Mouse (Mus musculus): Measurements from ENCODE around the gene Kcns1. TPM values are rescaled to one million over a fixed set of nuclear protein-coding genes. Genes with fewer than 3 reads are reported as not detected.

Kcns1 gene
- polyA plus RNA-seq, 1 experiment from 2014 or later = 0.27 TPM

DNA sequence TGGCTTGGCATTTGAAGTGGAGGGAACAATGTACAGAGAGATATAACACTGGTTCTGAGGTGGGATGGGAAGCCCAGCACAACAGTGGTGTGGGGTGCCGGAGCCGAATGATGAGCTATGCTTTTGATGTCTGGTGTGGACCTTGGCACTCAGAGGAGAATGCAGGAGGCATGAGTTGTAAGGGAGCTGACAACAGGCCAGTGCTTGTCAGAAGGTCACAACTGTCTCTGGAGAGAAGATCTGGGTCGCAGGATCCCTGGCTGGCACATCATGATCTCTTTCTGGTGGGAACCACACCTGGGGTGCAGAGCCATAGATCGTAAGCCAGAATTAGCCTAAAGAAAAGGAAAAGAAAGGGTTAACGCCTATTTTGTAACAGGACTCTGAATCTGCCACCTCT, 6.9 kb upstream of the Kcns1 start:
- no peak overlapping the region for H3K4me2 ChIP-seq (ENCODE audit: low read length)
- 88% methylated on average over 5 of the region's 5 CpGs for WGBS
- no peak overlapping the region for H3K9ac ChIP-seq (ENCODE audit: low read length)
- DNase-seq (ENCODE audit: low spot score) = no peak
- ATAC-seq = no peak
- 0 out of 2 replicates have a peak, but pooled peaks cover 4% of the 10 kb centered on the region for H3K27me3 ChIP-seq (replicated peaks; ENCODE audit: control insufficient read depth, insufficient read depth, low read length)
- no peak overlapping the region for H3K4me3 ChIP-seq (ENCODE audit: low read depth, low read length)
- no peaks in the 10 kb centered on the region for H3K36me3 ChIP-seq (ENCODE audit: control insufficient read depth, insufficient read depth, low read length)
- H3K27ac ChIP-seq (ENCODE audit: low read depth, low read length) = no peak overlapping the region
- no peaks in the 10 kb centered on the region for H3K4me1 ChIP-seq (ENCODE audit: control insufficient read depth, insufficient read depth, low read length)
- H3K9me3 ChIP-seq (replicated peaks; ENCODE audit: control insufficient read depth, low read length) = no peaks in the 10 kb centered on the region

DNA sequence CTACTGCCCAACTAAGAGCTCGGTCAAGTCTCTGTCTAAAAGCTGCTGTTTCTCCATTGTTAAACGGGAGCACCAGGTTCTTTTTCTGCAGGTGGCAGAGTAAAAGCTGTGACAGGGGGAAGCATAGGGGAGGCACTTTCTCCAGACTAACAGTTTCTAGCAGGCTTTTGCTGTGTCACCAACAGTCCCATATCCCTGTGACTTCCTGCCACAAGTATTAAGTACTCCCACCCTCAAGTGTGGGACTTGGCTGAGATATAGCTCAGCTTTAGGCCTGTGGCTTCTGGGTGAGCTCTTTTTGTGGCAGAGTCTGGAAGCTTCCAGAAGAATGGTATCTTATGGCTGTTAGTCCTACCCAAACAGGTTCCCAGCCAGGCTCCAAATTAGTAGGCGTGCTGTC, 4.9 kb upstream of the Kcns1 start:
- no peaks in the 10 kb centered on the region for H3K9me3 ChIP-seq (replicated peaks; ENCODE audit: control insufficient read depth, low read length)
- no peaks in the 10 kb centered on the region for H3K36me3 ChIP-seq (ENCODE audit: control insufficient read depth, insufficient read depth, low read length)
- H3K4me3 ChIP-seq (ENCODE audit: low read depth, low read length) = no peak overlapping the region
- no peak overlapping the region for H3K4me2 ChIP-seq (ENCODE audit: low read length)
- ATAC-seq = no peak
- H3K27me3 ChIP-seq (replicated peaks; ENCODE audit: control insufficient read depth, insufficient read depth, low read length) = peaks cover 16% of the 10 kb centered on the region
- no peak overlapping the region for H3K9ac ChIP-seq (ENCODE audit: low read length)
- 58% methylated on average over 3 of the region's 3 CpGs for WGBS
- H3K4me1 ChIP-seq (ENCODE audit: control insufficient read depth, insufficient read depth, low read length) = 0 out of 2 replicates have a peak, but pooled peaks cover 2% of the 10 kb centered on the region
- DNase-seq (ENCODE audit: low spot score) = no peak
- no peak overlapping the region for H3K27ac ChIP-seq (ENCODE audit: low read depth, low read length)

DNA sequence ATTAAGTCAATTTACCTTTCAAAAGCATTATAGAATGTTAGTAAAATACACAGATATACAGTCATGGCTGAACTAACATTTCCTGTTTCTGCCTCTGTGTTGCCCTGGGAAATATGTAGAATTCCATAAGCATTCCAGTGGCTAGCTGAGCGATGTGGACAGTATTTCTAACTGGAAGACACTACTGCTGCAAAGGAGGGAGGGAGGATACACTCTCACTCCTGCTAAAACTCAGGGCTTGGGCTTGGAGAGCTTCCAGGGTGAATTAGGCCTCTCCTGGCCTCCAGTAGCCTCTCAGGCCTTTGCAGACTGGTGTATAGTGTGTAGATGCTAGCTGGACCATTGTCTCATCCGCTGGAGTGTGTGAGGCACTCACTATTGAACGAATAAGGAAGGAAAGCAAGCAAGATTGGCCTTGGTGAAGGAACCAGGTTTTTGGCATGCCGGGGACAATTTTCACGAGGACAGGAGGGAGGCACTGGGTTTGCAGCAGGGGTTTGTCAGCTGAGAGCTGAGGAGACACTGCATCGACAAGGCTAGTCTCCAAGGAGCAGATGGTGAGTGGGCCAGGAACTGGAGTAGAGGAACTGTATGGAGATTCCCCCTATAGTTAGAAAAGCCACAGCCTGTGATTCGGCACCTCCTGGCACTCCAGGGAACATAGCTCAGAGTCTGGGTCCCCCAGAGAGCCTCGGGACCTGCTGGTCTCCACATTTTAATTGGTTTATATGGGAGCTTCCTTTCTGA, 3.9 kb upstream of the Kcns1 start:
- no peaks in the 10 kb centered on the region for H3K36me3 ChIP-seq (ENCODE audit: control insufficient read depth, insufficient read depth, low read length)
- H3K9ac ChIP-seq (ENCODE audit: low read length) = no peak overlapping the region
- no peak for ATAC-seq
- H3K4me1 ChIP-seq (ENCODE audit: control insufficient read depth, insufficient read depth, low read length) = 0 out of 2 replicates have a peak, but pooled peaks cover 3% of the 10 kb centered on the region
- no peak overlapping the region for H3K4me3 ChIP-seq (ENCODE audit: low read depth, low read length)
- H3K27me3 ChIP-seq (replicated peaks; ENCODE audit: control insufficient read depth, insufficient read depth, low read length) = peaks cover 26% of the 10 kb centered on the region
- no peak for DNase-seq (ENCODE audit: low spot score)
- no peak overlapping the region for H3K27ac ChIP-seq (ENCODE audit: low read depth, low read length)
- 72% methylated on average over 8 of the region's 8 CpGs for WGBS
- no peaks in the 10 kb centered on the region for H3K9me3 ChIP-seq (replicated peaks; ENCODE audit: control insufficient read depth, low read length)
- no peak overlapping the region for H3K4me2 ChIP-seq (ENCODE audit: low read length)

DNA sequence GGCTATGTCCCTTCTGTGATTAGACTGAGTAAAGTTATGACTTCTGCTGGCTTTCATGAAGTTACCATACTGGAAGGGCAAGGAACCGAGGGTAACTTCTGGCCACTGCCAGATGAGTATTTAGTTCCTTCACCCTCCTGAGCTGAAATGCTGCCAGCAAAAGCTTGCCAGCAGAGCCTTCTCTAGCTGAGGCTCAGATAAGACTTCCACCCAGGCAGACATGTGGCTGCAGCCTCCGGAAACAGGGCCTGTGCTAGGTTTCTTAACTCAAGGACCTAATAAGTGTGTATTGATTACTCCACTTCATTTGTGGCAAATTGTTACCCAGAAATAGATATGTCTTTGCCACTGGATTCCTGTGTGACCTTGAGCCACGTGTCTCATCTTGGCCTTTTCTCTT, 2.5 kb upstream of the Kcns1 start:
- H3K4me3 ChIP-seq (ENCODE audit: low read depth, low read length) = no peak overlapping the region
- ATAC-seq (no peak), DNase-seq (ENCODE audit: low spot score) (no peak)
- 71% methylated on average over 3 of the region's 3 CpGs for WGBS
- H3K27me3 ChIP-seq (replicated peaks; ENCODE audit: control insufficient read depth, insufficient read depth, low read length) = peaks cover 40% of the 10 kb centered on the region
- H3K27ac ChIP-seq (ENCODE audit: low read depth, low read length) = no peak overlapping the region
- H3K4me2 ChIP-seq (ENCODE audit: low read length) = no peak overlapping the region
- H3K9ac ChIP-seq (ENCODE audit: low read length) = no peak overlapping the region
- H3K9me3 ChIP-seq (replicated peaks; ENCODE audit: control insufficient read depth, low read length) = no peaks in the 10 kb centered on the region
- 0 out of 2 replicates have a peak, but pooled peaks cover 3% of the 10 kb centered on the region for H3K4me1 ChIP-seq (ENCODE audit: control insufficient read depth, insufficient read depth, low read length)
- H3K36me3 ChIP-seq (ENCODE audit: control insufficient read depth, insufficient read depth, low read length) = no peaks in the 10 kb centered on the region

DNA sequence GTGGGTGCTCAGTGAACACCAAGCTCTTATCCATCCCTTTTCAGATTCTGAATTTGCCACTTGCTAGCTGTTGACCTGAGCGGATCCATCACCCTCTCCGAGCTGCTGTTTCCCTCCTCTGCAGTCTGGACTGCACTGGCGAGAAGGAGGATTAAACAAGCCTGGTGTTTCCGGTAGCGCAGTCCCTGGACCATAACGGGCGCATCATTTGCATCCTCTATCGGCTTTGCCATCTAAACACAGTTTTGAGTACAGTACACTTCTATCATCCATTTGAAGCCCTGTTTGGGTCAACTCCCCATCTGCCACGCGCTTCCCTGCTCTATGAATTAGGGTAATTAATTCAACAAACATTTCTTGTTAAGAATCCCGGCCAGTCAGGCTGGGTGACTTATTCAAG, 587 bp downstream of the Kcns1 start:
- no peak overlapping the region for H3K4me3 ChIP-seq (ENCODE audit: low read depth, low read length)
- H3K27me3 ChIP-seq (replicated peaks; ENCODE audit: control insufficient read depth, insufficient read depth, low read length) = peaks cover 60% of the 10 kb centered on the region
- ATAC-seq = no peak
- H3K4me1 ChIP-seq (ENCODE audit: control insufficient read depth, insufficient read depth, low read length) = 0 out of 2 replicates have a peak, but pooled peaks cover 3% of the 10 kb centered on the region
- no peaks in the 10 kb centered on the region for H3K9me3 ChIP-seq (replicated peaks; ENCODE audit: control insufficient read depth, low read length)
- DNase-seq (ENCODE audit: low spot score) = no peak
- WGBS = 2% methylated on average over 11 of the region's 11 CpGs
- H3K27ac ChIP-seq (ENCODE audit: low read depth, low read length) = no peak overlapping the region
- no peak overlapping the region; the same call in 1 of the 2 replicates for H3K9ac ChIP-seq (ENCODE audit: low read length)
- H3K4me2 ChIP-seq (ENCODE audit: low read length) = peak overlapping the region; percentile 12; the same call in 1 of the 2 replicates
- H3K36me3 ChIP-seq (ENCODE audit: control insufficient read depth, insufficient read depth, low read length) = no peaks in the 10 kb centered on the region

- Histone ChIP-seq H3K36me3 (ENCODE audit: control insufficient read depth, insufficient read depth, low read length) (no peaks in the 10 kb centered on the region), H3K4me1 (ENCODE audit: control insufficient read depth, insufficient read depth, low read length) (0 out of 2 replicates have a peak, but pooled peaks cover 3% of the 10 kb centered on the region), H3K27ac (ENCODE audit: low read depth, low read length) (no peak overlapping the region), H3K4me3 (ENCODE audit: low read depth, low read length) (peak overlapping the region; percentile 28), H3K9me3 (replicated peaks; ENCODE audit: control insufficient read depth, low read length) (no peaks in the 10 kb centered on the region), H3K9ac (ENCODE audit: low read length) (no peak overlapping the region), H3K27me3 (replicated peaks; ENCODE audit: control insufficient read depth, insufficient read depth, low read length) (peaks cover 60% of the 10 kb centered on the region), H3K4me2 (ENCODE audit: low read length) (peak overlapping the region; percentile 51)
- peak; percentile 39 for DNase-seq (ENCODE audit: low spot score)
- WGBS = 12% methylated on average over 41 of the region's 42 CpGs
- peak; percentile 44; the same call in 1 of the 2 replicates for ATAC-seq
Measured at GRCm38 (mm10) chr2:164168571-164168946, 2.4 kb downstream of the Kcns1 start.

DNA sequence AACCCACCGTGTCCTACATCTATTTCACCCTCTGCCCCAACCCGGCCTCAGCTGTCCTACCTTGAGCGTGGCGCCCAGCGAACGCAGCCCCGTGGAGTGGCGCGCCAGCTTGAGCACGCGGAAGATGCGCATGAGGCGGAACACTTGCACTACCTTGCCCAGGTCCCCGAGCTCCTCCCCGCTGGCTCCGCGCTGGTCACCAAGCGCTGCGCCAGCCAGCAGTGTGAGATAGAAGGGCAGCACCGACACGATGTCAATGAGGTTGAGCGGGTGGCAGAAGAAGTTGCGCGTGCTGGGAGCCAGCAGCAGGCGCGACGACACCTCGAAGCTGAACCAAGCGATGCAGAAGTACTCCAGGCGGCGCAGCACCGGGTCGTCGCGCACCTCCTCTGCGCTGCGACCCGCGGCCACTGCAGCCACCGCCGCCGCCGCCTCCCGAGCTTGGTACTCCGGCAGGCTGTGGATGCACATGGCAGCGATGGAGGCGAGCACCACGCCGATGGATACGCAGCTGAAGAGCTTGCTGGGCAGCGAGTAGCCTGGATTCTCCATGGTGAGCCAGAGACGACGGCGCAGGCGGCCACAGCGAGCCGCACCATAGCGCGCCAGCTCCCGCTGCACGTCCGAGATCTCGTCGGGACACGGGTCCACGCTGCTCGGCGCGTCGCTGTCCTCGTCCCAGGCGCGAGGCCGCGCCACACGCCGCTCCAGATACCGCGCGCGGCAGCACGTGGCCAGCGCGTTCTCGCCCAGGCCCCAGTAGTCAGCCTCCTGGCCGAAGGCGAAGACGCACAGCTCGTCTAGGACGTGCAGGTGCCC, 3.0 kb downstream of the Kcns1 start:
- no peak overlapping the region for H3K27ac ChIP-seq (ENCODE audit: low read depth, low read length)
- peak overlapping the region; percentile 28 for H3K4me3 ChIP-seq (ENCODE audit: low read depth, low read length)
- H3K27me3 ChIP-seq (replicated peaks; ENCODE audit: control insufficient read depth, insufficient read depth, low read length) = peaks cover 56% of the 10 kb centered on the region
- ATAC-seq = peak; percentile 55; the same call in 1 of the 2 replicates
- no peaks in the 10 kb centered on the region for H3K36me3 ChIP-seq (ENCODE audit: control insufficient read depth, insufficient read depth, low read length)
- peak overlapping the region; percentile 51 for H3K4me2 ChIP-seq (ENCODE audit: low read length)
- peak overlapping the region; percentile 37; the same call in 1 of the 2 replicates for H3K9ac ChIP-seq (ENCODE audit: low read length)
- DNase-seq (ENCODE audit: low spot score) = peak; percentile 14
- H3K4me1 ChIP-seq (ENCODE audit: control insufficient read depth, insufficient read depth, low read length) = 0 out of 2 replicates have a peak, but pooled peaks cover 3% of the 10 kb centered on the region
- WGBS = 13% methylated on average over 90 of the region's 90 CpGs
- no peaks in the 10 kb centered on the region for H3K9me3 ChIP-seq (replicated peaks; ENCODE audit: control insufficient read depth, low read length)

DNA sequence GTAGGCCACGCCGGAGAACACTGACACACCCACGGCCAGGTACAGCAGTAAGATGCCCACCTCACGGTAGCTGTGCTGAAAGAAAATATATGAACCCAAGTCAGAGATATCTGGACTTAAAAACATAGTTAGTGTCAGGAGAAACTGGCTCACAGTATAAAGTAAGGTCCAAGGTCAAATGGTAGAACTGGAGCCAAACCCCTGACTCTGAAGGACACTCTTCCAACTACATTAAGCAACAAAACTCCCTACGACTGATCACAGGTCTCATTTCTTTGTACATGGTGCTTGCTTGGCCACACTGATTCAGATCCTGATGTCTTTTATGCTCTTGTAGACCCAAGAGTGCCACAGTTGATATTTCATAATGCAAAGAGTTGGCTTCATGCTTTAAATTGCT, 6.0 kb downstream of the Kcns1 start:
- WGBS = 96% methylated on average over 5 of the region's 5 CpGs
- no peak for DNase-seq (ENCODE audit: low spot score)
- Histone ChIP-seq H3K4me3 (ENCODE audit: low read depth, low read length) (no peak overlapping the region), H3K27me3 (replicated peaks; ENCODE audit: control insufficient read depth, insufficient read depth, low read length) (peaks cover 35% of the 10 kb centered on the region), H3K4me2 (ENCODE audit: low read length) (no peak overlapping the region), H3K9ac (ENCODE audit: low read length) (no peak overlapping the region), H3K36me3 (ENCODE audit: control insufficient read depth, insufficient read depth, low read length) (no peaks in the 10 kb centered on the region), H3K27ac (ENCODE audit: low read depth, low read length) (no peak overlapping the region), H3K4me1 (ENCODE audit: control insufficient read depth, insufficient read depth, low read length) (no peaks in the 10 kb centered on the region), H3K9me3 (replicated peaks; ENCODE audit: control insufficient read depth, low read length) (no peaks in the 10 kb centered on the region)
- no peak for ATAC-seq
